Mouse (Mus musculus): ENCODE data around the gene Colec11. TPM values are rescaled to one million over a fixed set of nuclear protein-coding genes. Genes with fewer than 3 reads are reported as not detected.

Gene Colec11
- polyA plus RNA-seq, 1 experiment, result 0.18 TPM

DNA sequence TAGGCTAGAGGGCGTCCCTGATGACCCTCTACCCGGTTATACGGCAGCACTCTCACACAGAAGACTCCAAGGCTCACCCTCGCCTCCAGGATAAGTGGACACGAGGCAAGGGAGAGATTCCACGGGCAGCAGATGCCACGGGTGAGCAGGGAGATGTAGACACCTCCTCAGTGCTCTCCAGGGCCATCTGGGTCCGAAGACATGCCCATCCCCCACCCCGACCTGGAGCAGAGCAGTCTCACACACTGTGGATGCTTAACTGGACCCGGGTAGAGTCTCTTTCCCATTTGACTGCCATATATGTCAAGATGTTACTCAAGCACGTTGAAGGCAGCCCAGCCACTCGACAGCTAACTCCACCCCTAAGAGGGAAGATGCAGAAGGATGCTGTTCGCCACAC, 32.7 kb downstream of the Colec11 start:
- WGBS, result 50% methylated on average over 13 of the region's 13 CpGs
- no peaks in the 10 kb centered on the region for H3K27me3 ChIP-seq (ENCODE audit: control insufficient read depth, insufficient read depth, low read length)
- H3K4me3 ChIP-seq (ENCODE audit: extremely low read depth, insufficient read depth, insufficient read length), result no peak overlapping the region
- no peaks in the 10 kb centered on the region for H3K36me3 ChIP-seq (ENCODE audit: control insufficient read depth, insufficient read depth, low read length)
- no peak for DNase-seq (ENCODE audit: low read depth in 1 of 2, low spot score in 2 of 2)
- H3K4me1 ChIP-seq (ENCODE audit: control insufficient read depth, insufficient read depth, insufficient read length), result no peaks in the 10 kb centered on the region
- TF ChIP-seq CTCF (IDR thresholded peaks at IDR 0.05; ENCODE audit: extremely low read depth, insufficient read depth, insufficient read length, insufficient replicate concordance) (no peak), POLR2A (IDR thresholded peaks at IDR 0.05; ENCODE audit: low read depth, low read length) (no peak)
- H3K27ac ChIP-seq (ENCODE audit: insufficient read depth, low read length), result no peak overlapping the region

- TF ChIP-seq CTCF (IDR thresholded peaks at IDR 0.05; ENCODE audit: extremely low read depth, insufficient read depth, insufficient read length, insufficient replicate concordance), result peak; percentile 72; the same call in 1 of the 2 replicates
- no peak for TF ChIP-seq POLR2A (IDR thresholded peaks at IDR 0.05; ENCODE audit: low read depth, low read length)
- peak; percentile 14 to 50 for DNase-seq (ENCODE audit: low read depth in 1 of 2, low spot score in 2 of 2)
- Histone ChIP-seq H3K4me3 (ENCODE audit: extremely low read depth, insufficient read depth, insufficient read length) (no peak overlapping the region), H3K27me3 (ENCODE audit: control insufficient read depth, insufficient read depth, low read length) (no peaks in the 10 kb centered on the region), H3K27ac (ENCODE audit: insufficient read depth, low read length) (no peak overlapping the region), H3K36me3 (ENCODE audit: control insufficient read depth, insufficient read depth, low read length) (no peaks in the 10 kb centered on the region), H3K4me1 (ENCODE audit: control insufficient read depth, insufficient read depth, insufficient read length) (no peaks in the 10 kb centered on the region)
- WGBS, result 12% methylated on average over 24 of the region's 24 CpGs
These were observed 33.9 kb downstream of the Colec11 start for GRCm38 (mm10) chr12:28589090-28589868.

DNA sequence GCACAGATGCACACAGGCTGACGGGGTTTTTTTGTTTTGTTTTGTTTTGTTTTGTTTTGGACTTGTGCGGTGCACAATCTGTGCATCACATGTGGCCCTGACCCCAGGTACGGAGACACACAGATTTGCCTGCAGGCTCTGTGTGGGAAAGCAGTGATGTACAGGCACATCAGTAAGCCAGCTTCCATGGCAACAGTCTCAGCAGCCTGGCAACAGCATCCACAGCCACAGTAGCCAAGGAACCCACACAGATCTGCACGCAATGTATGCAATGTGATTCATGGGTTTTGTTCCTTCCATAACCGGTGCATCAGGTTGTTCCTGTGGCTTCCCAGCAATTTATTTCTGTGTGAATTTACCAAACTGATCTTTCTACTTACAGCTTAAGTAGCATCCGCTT, 35.2 kb downstream of the Colec11 start:
- H3K27me3 ChIP-seq (ENCODE audit: control insufficient read depth, insufficient read depth, low read length), result no peaks in the 10 kb centered on the region
- no peaks in the 10 kb centered on the region for H3K4me1 ChIP-seq (ENCODE audit: control insufficient read depth, insufficient read depth, insufficient read length)
- no peaks in the 10 kb centered on the region for H3K36me3 ChIP-seq (ENCODE audit: control insufficient read depth, insufficient read depth, low read length)
- H3K27ac ChIP-seq (ENCODE audit: insufficient read depth, low read length), result no peak overlapping the region
- TF ChIP-seq CTCF (IDR thresholded peaks at IDR 0.05; ENCODE audit: extremely low read depth, insufficient read depth, insufficient read length, insufficient replicate concordance) (no peak), POLR2A (IDR thresholded peaks at IDR 0.05; ENCODE audit: low read depth, low read length) (no peak)
- H3K4me3 ChIP-seq (ENCODE audit: extremely low read depth, insufficient read depth, insufficient read length), result no peak overlapping the region
- DNase-seq (ENCODE audit: low read depth in 1 of 2, low spot score in 2 of 2), result no peak
- 84% methylated on average over 6 of the region's 6 CpGs for WGBS

DNA sequence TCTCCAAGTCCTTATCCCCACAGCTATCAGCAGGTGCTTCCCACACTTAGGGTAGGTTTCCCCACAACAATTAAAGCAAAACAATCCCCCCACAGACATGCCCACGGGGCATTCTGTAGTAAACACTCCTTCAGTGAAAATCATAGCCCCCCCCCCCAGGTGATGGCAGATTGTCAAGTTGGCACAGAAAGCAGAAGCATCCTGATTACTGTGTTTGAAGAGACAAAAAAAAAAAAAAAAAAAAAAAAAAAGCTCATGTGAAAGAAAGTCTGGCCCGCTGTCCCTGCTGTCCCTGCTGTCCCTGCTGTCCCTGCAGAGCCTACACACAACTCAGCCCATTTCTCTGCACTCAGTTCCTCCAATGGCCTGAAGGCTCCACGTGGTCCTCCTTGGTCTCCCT, 39.1 kb downstream of the Colec11 start:
- Histone ChIP-seq H3K36me3 (ENCODE audit: control insufficient read depth, insufficient read depth, low read length) (no peaks in the 10 kb centered on the region), H3K27me3 (ENCODE audit: control insufficient read depth, insufficient read depth, low read length) (no peaks in the 10 kb centered on the region), H3K4me3 (ENCODE audit: extremely low read depth, insufficient read depth, insufficient read length) (no peak overlapping the region), H3K27ac (ENCODE audit: insufficient read depth, low read length) (no peak overlapping the region), H3K4me1 (ENCODE audit: control insufficient read depth, insufficient read depth, insufficient read length) (no peaks in the 10 kb centered on the region)
- no peak for DNase-seq (ENCODE audit: low read depth in 1 of 2, low spot score in 2 of 2)
- TF ChIP-seq POLR2A (IDR thresholded peaks at IDR 0.05; ENCODE audit: low read depth, low read length), result no peak
- no peak for TF ChIP-seq CTCF (IDR thresholded peaks at IDR 0.05; ENCODE audit: extremely low read depth, insufficient read depth, insufficient read length, insufficient replicate concordance)
- WGBS, result 66% methylated on average over 3 of the region's 3 CpGs

DNA sequence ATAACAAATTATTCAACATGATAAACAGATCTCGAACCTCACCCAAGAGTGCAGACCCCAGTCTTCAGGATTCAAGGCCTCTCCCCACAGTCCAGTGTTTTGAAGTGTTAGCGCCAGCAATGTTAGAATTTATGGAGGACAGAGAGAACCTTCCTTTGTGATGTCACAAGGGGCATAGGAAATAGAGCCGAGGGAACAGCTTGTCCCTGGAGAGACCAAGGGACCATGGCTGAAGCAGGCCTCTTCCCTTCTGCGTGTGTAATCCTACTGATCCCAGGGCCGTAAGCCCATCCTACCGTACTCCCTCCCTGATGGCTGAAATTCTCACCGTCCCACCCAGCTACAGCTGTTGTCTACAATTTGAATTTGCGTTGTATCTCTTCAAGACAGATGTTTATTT, 40.8 kb downstream of the Colec11 start, which contains the start of gene Allc:
Allc (minus strand) TSS at position 101 of the 400 bp plus-strand sequence.
- WGBS, result 84% methylated on average over 8 of the region's 8 CpGs
- H3K4me3 ChIP-seq (ENCODE audit: extremely low read depth, insufficient read depth, insufficient read length), result no peak within 1 kb of the TSS
- TF ChIP-seq POLR2A (IDR thresholded peaks at IDR 0.05; ENCODE audit: low read depth, low read length) (no peak), CTCF (IDR thresholded peaks at IDR 0.05; ENCODE audit: extremely low read depth, insufficient read depth, insufficient read length, insufficient replicate concordance) (no peak)

GRCm38 (mm10) chr12:28579132-28579531, 44.0 kb downstream of the Colec11 start:
- no peak for DNase-seq (ENCODE audit: low read depth in 1 of 2, low spot score in 2 of 2)
- no peak overlapping the region for H3K27ac ChIP-seq (ENCODE audit: insufficient read depth, low read length)
- no peaks in the 10 kb centered on the region for H3K4me1 ChIP-seq (ENCODE audit: control insufficient read depth, insufficient read depth, insufficient read length)
- H3K27me3 ChIP-seq (ENCODE audit: control insufficient read depth, insufficient read depth, low read length), result no peaks in the 10 kb centered on the region
- no peak for TF ChIP-seq CTCF (IDR thresholded peaks at IDR 0.05; ENCODE audit: extremely low read depth, insufficient read depth, insufficient read length, insufficient replicate concordance)
- no peak for TF ChIP-seq POLR2A (IDR thresholded peaks at IDR 0.05; ENCODE audit: low read depth, low read length)
- H3K4me3 ChIP-seq (ENCODE audit: extremely low read depth, insufficient read depth, insufficient read length), result no peak overlapping the region
- WGBS, result 38% methylated on average over 4 of the region's 4 CpGs
- H3K36me3 ChIP-seq (ENCODE audit: control insufficient read depth, insufficient read depth, low read length), result no peaks in the 10 kb centered on the region

More for the DNA sequence above, 40.8 kb downstream of the Colec11 start, which contains the start of gene Allc:
- DNase-seq (ENCODE audit: low read depth in 1 of 2, low spot score in 2 of 2), result no peak
- Histone ChIP-seq H3K27ac (ENCODE audit: insufficient read depth, low read length) (no peak within 1 kb of the TSS), H3K36me3 (ENCODE audit: control insufficient read depth, insufficient read depth, low read length) (no peaks in the 10 kb centered on the region), H3K4me1 (ENCODE audit: control insufficient read depth, insufficient read depth, insufficient read length) (no peaks in the 10 kb centered on the region), H3K27me3 (ENCODE audit: control insufficient read depth, insufficient read depth, low read length) (no peaks in the 10 kb centered on the region)

- no peaks in the 10 kb centered on the region for H3K27me3 ChIP-seq (ENCODE audit: control insufficient read depth, insufficient read depth, low read length)
- 77% methylated on average over 3 of the region's 3 CpGs for WGBS
- DNase-seq (ENCODE audit: low read depth in 1 of 2, low spot score in 2 of 2), result no peak
- no peak overlapping the region for H3K27ac ChIP-seq (ENCODE audit: insufficient read depth, low read length)
- TF ChIP-seq CTCF (IDR thresholded peaks at IDR 0.05; ENCODE audit: extremely low read depth, insufficient read depth, insufficient read length, insufficient replicate concordance) (no peak), POLR2A (IDR thresholded peaks at IDR 0.05; ENCODE audit: low read depth, low read length) (no peak)
- H3K4me1 ChIP-seq (ENCODE audit: control insufficient read depth, insufficient read depth, insufficient read length), result no peaks in the 10 kb centered on the region
- H3K4me3 ChIP-seq (ENCODE audit: extremely low read depth, insufficient read depth, insufficient read length), result no peak overlapping the region
- H3K36me3 ChIP-seq (ENCODE audit: control insufficient read depth, insufficient read depth, low read length), result no peaks in the 10 kb centered on the region
These were observed 45.0 kb downstream of the Colec11 start for GRCm38 (mm10) chr12:28578147-28578546.

All from spleen, adult 2 months (tissue).